Mouse (Mus musculus) brain, embryonic 14.5 days (tissue): ENCODE results near the gene Gm20503.

Experiments
- CTCF ChIP-seq: fragments of 200-500 bp; IDR thresholded peaks from 2 replicates; pipeline ENCODE4 v1.5.1; 2012; ENCODE audit warnings: inconsistent platforms, mild to moderate bottlenecking, moderate library complexity, borderline replicate concordance; ENCODE audit not compliant: insufficient read depth, insufficient read length; ENCODE audit errors: extremely low read depth
- POLR2A ChIP-seq: fragments of 200-500 bp; IDR thresholded peaks from 2 replicates; pipeline ENCODE4 v1.6.1; 2012; ENCODE audit warnings: mild to moderate bottlenecking, inconsistent platforms, borderline replicate concordance; ENCODE audit not compliant: poor library complexity, insufficient read depth, insufficient read length, severe bottlenecking; ENCODE audit errors: extremely low read depth

DNA sequence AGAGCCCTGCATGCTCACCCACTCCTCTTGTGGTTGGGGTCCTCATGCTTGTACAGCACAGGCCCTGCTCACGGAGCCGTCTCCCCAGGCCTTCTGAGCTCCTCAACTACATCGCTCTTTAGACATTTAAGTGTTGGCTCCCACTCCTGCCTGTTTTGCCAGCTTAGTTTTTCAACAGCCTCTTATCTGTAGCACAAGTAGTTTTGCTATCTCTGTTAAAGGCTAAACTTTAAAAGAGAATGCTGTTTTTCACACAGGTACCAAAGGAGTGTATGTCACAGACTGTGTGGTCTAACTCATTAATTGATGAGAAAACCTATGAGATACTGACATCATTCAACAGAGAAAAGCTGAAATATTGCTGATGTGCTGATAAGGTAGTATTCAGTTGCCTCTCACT is 8.4 kb downstream of the Gm20503 start:
- no peak for TF ChIP-seq CTCF
- TF ChIP-seq POLR2A = no peak
